Mouse (Mus musculus) neural tube, embryonic 11.5 days (tissue): Measurements from ENCODE around the gene Gm13199. TPM values are rescaled to one million over a fixed set of nuclear protein-coding genes. Genes with fewer than 3 reads are reported as not detected.

Experiments used
- ATAC-seq: fragments of 200-750 bp; cut with Nextera tagmentation; 2 replicates; pipeline ENCODE4 v1.8.0; 2017; ENCODE audit warnings: moderate number of reproducible peaks, mild to moderate bottlenecking, moderate TSS enrichment, moderate library complexity; ENCODE audit not compliant: insufficient read depth, low FRiP score, low TSS enrichment
- DNase-seq: peaks from one replicate; pipeline ENCODE4 v3.0.0-alpha.2; 2015; ENCODE audit warnings: low spot score
- H3K27ac ChIP-seq: fragments of 300-500 bp; sonication (generic); 2 replicates; pipeline ENCODE4 v1.5.1; 2014; ENCODE audit warnings: low read depth, mild to moderate bottlenecking, low read length
- H3K27me3 ChIP-seq: fragments of 300-500 bp; sonication (generic); 2 replicates; pipeline ENCODE4 v1.6.1; 2014; ENCODE audit warnings: mild to moderate bottlenecking, low read length, mixed read lengths; ENCODE audit not compliant: control insufficient read depth, insufficient read depth
- H3K36me3 ChIP-seq: fragments of 300-500 bp; sonication (generic); 2 replicates; pipeline ENCODE4 v1.6.1; 2014; ENCODE audit warnings: mild to moderate bottlenecking, low read length, moderate library complexity, mixed read lengths; ENCODE audit not compliant: control insufficient read depth, insufficient read depth
- H3K4me1 ChIP-seq: fragments of 300-500 bp; sonication (generic); 2 replicates; pipeline ENCODE4 v1.6.1; 2014; ENCODE audit warnings: low read length, mixed read lengths; ENCODE audit not compliant: control insufficient read depth, insufficient read depth
- H3K4me2 ChIP-seq: fragments of 300-500 bp; sonication (generic); 2 replicates; pipeline ENCODE4 v1.6.1; 2014; ENCODE audit warnings: low read depth, mild to moderate bottlenecking, moderate library complexity
- H3K4me3 ChIP-seq: fragments of 300-500 bp; sonication (generic); 2 replicates; pipeline ENCODE4 v1.5.1; 2014; ENCODE audit warnings: low read depth, low read length
- H3K9ac ChIP-seq: fragments of 300-500 bp; sonication (generic); 2 replicates; pipeline ENCODE4 v1.6.1; 2014; ENCODE audit warnings: mild to moderate bottlenecking, low read length
- H3K9me3 ChIP-seq: fragments of 300-500 bp; sonication (generic); 2 replicates; pipeline ENCODE4 v1.6.1; 2016; ENCODE audit warnings: low read length; ENCODE audit not compliant: control insufficient read depth
- WGBS: fragments of 180-500 bp; shearing (Covaris S2); extraction: QIAGEN DNeasy Blood & Tissue Kit; methylation state at CpG from one replicate; pipeline ENCODE4 v1.1.7; 2014; 5-methylcytosine and 5-hydroxymethylcytosine counted together
- polyA plus RNA-seq: library from polyadenylated mRNA; unstranded; fragments of >200 nt; fragmentation: Nextera tagmentation; extraction: Ambion mirVana; gene quantifications from 2 replicates; pipeline ENCODE4 v1.2.1, GENCODE M21; 2014

The Gm13199 gene
- polyA plus RNA-seq, 1 experiment from 2014 or later = 2.7 TPM

GRCm38 (mm10) chr2:5888865-5889264 lies 26.1 kb upstream of the Gm13199 start:
- H3K27ac ChIP-seq = no peak overlapping the region
- no peak for DNase-seq
- H3K9me3 ChIP-seq = no peaks in the 10 kb centered on the region
- no peak for ATAC-seq
- no peak overlapping the region for H3K9ac ChIP-seq
- H3K4me3 ChIP-seq = no peak overlapping the region
- H3K4me2 ChIP-seq = no peak overlapping the region
- H3K4me1 ChIP-seq = 0 out of 2 replicates have a peak, but pooled peaks cover 3% of the 10 kb centered on the region
- peaks cover 4% of the 10 kb centered on the region; the same call in 1 of the 2 replicates for H3K36me3 ChIP-seq
- no peaks in the 10 kb centered on the region for H3K27me3 ChIP-seq
- 89% methylated on average over 5 of the region's 5 CpGs for WGBS

DNA sequence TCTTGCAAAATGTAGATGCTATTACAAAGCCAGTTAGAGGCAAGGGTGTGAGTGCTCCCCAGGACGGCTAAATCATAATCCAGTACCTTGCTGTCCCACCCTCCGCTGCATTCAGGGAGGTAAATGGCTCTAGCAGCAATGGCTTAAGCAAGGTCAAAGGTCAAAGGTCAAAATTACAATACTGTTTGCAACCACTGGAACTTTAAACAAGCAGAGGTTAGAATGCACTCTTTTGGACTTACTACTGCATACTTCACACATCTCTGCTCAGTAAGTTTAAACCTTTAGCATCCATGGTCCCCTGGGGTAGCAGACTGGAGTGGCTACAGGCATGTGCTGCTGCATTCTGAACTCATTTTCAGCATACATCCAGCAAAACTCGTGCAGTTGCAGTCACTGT lies 14.7 kb upstream of the Gm13199 start:
- Histone ChIP-seq H3K9ac (no peak overlapping the region), H3K4me1 (no peaks in the 10 kb centered on the region), H3K4me3 (no peak overlapping the region), H3K36me3 (peaks cover 4% of the 10 kb centered on the region), H3K27ac (no peak overlapping the region), H3K27me3 (no peaks in the 10 kb centered on the region), H3K4me2 (no peak overlapping the region), H3K9me3 (no peaks in the 10 kb centered on the region)
- DNase-seq (no peak), ATAC-seq (no peak)
- WGBS = 57% methylated on average over 3 of the region's 3 CpGs

DNA sequence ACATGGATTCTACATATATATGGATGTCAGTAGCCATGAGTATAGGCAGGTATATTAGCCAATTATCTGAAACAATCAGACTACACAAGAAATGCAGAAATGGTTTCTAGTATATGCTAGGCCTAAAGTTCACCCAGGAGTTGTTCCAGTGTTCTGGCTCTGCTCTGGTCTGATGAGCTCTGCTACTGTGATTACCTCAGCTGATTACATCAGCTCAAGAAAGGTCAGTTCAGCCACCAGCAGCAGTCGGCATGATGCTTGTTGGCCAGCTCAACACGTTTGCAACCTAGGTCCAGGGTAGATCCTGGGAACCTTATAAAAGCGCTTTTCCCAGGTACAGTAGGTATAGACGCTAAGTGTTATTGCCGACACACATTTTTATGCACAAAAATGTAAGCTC lies 7.0 kb upstream of the Gm13199 start:
- DNase-seq (no peak), ATAC-seq (no peak)
- 93% methylated on average over 5 of the region's 5 CpGs for WGBS
- Histone ChIP-seq H3K9ac (no peak overlapping the region), H3K9me3 (no peaks in the 10 kb centered on the region), H3K4me1 (no peaks in the 10 kb centered on the region), H3K27me3 (no peaks in the 10 kb centered on the region), H3K4me2 (no peak overlapping the region), H3K36me3 (peaks cover 4% of the 10 kb centered on the region), H3K27ac (no peak overlapping the region), H3K4me3 (no peak overlapping the region)

- H3K27me3 ChIP-seq = no peaks in the 10 kb centered on the region
- no peaks in the 10 kb centered on the region for H3K9me3 ChIP-seq
- no peak overlapping the region for H3K9ac ChIP-seq
- H3K27ac ChIP-seq = no peak overlapping the region
- WGBS = 95% methylated on average over 2 of the region's 2 CpGs
- no peak overlapping the region for H3K4me3 ChIP-seq
- no peaks in the 10 kb centered on the region for H3K4me1 ChIP-seq
- no peak for DNase-seq
- H3K4me2 ChIP-seq = no peak overlapping the region
- peaks cover 2% of the 10 kb centered on the region for H3K36me3 ChIP-seq
- no peak for ATAC-seq
Observed at GRCm38 (mm10) chr2:5867681-5868080, 4.9 kb upstream of the Gm13199 start.

- 92% methylated on average over 5 of the region's 5 CpGs for WGBS
- H3K27ac ChIP-seq = no peak overlapping the region
- ATAC-seq (no peak), DNase-seq (no peak)
- H3K4me3 ChIP-seq = no peak overlapping the region
- no peaks in the 10 kb centered on the region for H3K4me1 ChIP-seq
- no peak overlapping the region for H3K4me2 ChIP-seq
- H3K9me3 ChIP-seq = no peaks in the 10 kb centered on the region
- H3K27me3 ChIP-seq = no peaks in the 10 kb centered on the region
- H3K36me3 ChIP-seq = 0 out of 2 replicates have a peak, but pooled peaks cover 2% of the 10 kb centered on the region
- no peak overlapping the region for H3K9ac ChIP-seq
Observed at GRCm38 (mm10) chr2:5851866-5852265, 10.9 kb downstream of the Gm13199 start.

DNA sequence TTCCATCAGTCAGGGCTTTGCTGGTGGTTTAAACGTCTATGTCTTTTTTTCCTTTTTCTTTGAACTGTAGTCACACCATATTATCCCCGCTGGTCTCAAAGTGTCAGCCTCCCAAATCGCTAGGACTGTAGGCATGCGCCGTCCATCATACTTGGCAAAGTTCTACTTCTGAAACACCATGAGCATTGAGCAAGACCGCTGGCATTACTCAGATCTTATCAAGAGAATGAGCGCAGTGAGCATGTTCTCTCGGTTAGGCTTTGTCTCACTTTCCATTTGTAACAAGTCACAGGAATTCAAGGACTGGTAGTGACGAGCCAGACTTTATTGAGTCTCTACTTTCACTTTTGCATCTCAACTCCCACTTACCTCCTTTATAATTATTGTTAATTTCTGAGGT lies 11.6 kb downstream of the Gm13199 start:
- Histone ChIP-seq H3K36me3 (0 out of 2 replicates have a peak, but pooled peaks cover 2% of the 10 kb centered on the region), H3K27ac (no peak overlapping the region), H3K9me3 (no peaks in the 10 kb centered on the region), H3K9ac (no peak overlapping the region), H3K4me2 (no peak overlapping the region), H3K4me3 (no peak overlapping the region), H3K27me3 (no peaks in the 10 kb centered on the region), H3K4me1 (0 out of 2 replicates have a peak, but pooled peaks cover 1% of the 10 kb centered on the region)
- WGBS = 92% methylated on average over 9 of the region's 9 CpGs
- ATAC-seq (no peak), DNase-seq (no peak)

DNA sequence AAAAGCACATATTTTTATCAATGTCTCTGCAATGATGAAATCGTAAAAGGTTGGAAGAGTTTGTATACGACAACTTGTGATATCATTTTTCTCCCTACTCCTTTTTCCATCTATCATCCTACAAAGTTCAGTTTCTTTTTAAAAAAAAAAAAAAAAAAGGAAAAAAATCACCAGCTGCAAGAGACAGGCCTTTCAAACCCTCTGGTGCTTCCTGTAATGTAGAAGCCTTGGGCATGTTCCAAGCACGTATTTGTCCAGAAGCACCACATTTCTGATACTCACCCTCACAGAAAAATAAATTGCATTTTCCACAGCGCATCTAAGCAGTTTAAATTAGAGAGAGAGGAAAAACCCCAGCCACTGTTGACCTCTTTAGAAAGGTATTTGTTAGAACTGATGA lies 16.9 kb downstream of the Gm13199 start:
- 40% methylated on average over 4 of the region's 4 CpGs for WGBS
- H3K4me3 ChIP-seq = peak overlapping the region; percentile 66
- H3K4me1 ChIP-seq = 0 out of 2 replicates have a peak, but pooled peaks cover 2% of the 10 kb centered on the region
- H3K9ac ChIP-seq = peak overlapping the region; percentile 81
- H3K27ac ChIP-seq = no peak overlapping the region
- ATAC-seq (no peak), DNase-seq (no peak)
- H3K4me2 ChIP-seq = peak overlapping the region; percentile 43
- no peaks in the 10 kb centered on the region for H3K9me3 ChIP-seq
- H3K27me3 ChIP-seq = no peaks in the 10 kb centered on the region
- peaks cover 4% of the 10 kb centered on the region for H3K36me3 ChIP-seq

DNA sequence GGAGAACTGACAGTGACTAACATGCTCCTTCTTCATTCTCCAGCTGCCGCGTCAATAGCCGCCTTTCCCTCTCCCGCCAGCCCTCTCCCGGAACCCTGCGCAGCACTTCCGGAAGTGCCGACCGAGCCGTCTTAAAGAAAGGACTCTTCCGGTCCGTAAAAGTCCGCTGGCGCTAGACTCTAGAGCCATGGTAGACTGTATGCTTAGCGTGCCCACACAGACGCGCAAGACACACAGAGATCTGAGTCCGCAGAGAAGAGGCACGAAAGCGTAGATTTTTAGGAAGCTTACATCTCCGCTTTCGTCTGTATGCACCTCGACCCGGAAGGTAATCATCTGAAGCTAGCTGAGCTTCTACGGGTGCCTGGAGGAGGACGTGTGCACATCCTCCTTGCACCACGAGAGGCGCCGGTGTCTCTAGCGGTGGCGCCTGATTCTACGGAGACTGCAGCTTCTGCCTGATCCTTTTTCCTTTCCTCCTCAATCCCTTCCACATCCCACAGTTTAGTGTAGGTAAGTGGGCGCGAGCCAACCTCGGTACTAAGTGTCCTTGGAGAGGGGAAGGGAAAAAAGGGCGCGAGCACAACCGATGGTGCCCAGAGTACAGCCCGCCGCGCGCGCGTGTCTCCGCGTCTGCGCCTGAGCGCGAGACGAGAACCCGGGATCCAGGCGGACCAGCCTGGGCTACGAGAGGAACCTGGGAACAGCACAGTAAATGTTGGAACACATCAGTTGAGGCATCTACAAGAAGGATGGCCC lies 17.7 kb downstream of the Gm13199 start, which contains the start of the genes Nudt5 and Cdc123:
Gene Nudt5 (plus strand): TSS at position 147 of the 759 bp plus-strand sequence.
Gene Cdc123 (minus strand): TSS at position 292 of the 759 bp plus-strand sequence.
- 0 out of 2 replicates have a peak, but pooled peaks cover 2% of the 10 kb centered on the region for H3K4me1 ChIP-seq
- H3K27me3 ChIP-seq = no peaks in the 10 kb centered on the region
- H3K9me3 ChIP-seq = no peaks in the 10 kb centered on the region
- peak; percentile 92 for DNase-seq
- WGBS = under 1% methylated on average over 50 of the region's 53 CpGs
- H3K4me3 ChIP-seq = peak within 1 kb of the TSS; percentile 66
- H3K4me2 ChIP-seq = peak within 1 kb of the TSS; percentile 57
- ATAC-seq = peak; percentile 96
- H3K9ac ChIP-seq = peak within 1 kb of the TSS; percentile 81
- peak within 1 kb of the TSS; percentile 63 for H3K27ac ChIP-seq
- H3K36me3 ChIP-seq = peaks cover 6% of the 10 kb centered on the region
